Mouse (Mus musculus) adrenal gland (tissue): ENCODE measurements around the gene Rspo4.

Experiments
- intact Hi-C: fragments of 180-260 bp; cut with DNase I; formaldehyde crosslinking; loops from one replicate; pipeline ENCODE4 v1.15.1; 2025

Rspo4 gene

GRCm38 (mm10) chr2:151910498-151910897 is 67.8 kb downstream of the Rspo4 start:
- intact Hi-C loops, result no loop called here

GRCm38 (mm10) chr2:151910919-151911500 is 68.3 kb downstream of the Rspo4 start, which contains the start of gene Angpt4:
Gene Angpt4 (plus strand): TSS chr2:151911210.
- intact Hi-C loops, result no loop called here

- intact Hi-C loops, result no loop called here
Measured at GRCm38 (mm10) chr2:151911751-151912150, 69.0 kb downstream of the Rspo4 start.

- intact Hi-C loops, result no loop called here
Measured at GRCm38 (mm10) chr2:151914120-151914519, 71.4 kb downstream of the Rspo4 start.

- intact Hi-C loops, result no loop called here
Measured at GRCm38 (mm10) chr2:151915111-151915510, 72.4 kb downstream of the Rspo4 start.

GRCm38 (mm10) chr2:151916061-151916831 is 73.5 kb downstream of the Rspo4 start:
- intact Hi-C loops, result no loop called here

- intact Hi-C loops, result no loop called here
Measured at GRCm38 (mm10) chr2:151919140-151919539, 76.4 kb downstream of the Rspo4 start.

GRCm38 (mm10) chr2:151921068-151921467 is 78.3 kb downstream of the Rspo4 start:
- intact Hi-C loops, result no loop called here

- intact Hi-C loops, result no loop called here
Measured at GRCm38 (mm10) chr2:151921596-151921995, 78.9 kb downstream of the Rspo4 start.
